Mouse (Mus musculus) olfactory bulb, adult 2 months (tissue): ENCODE data around the gene Dohh. TPM values are rescaled to one million over a fixed set of nuclear protein-coding genes. Genes with fewer than 3 reads are reported as not detected.

Experiments
- H3K27ac ChIP-seq: fragments of 200-500 bp; 2 replicates; pipeline ENCODE4 v1.5.1; 2012; ENCODE audit warnings: low read depth, low read length; ENCODE audit not compliant: insufficient read depth
- H3K4me1 ChIP-seq: fragments of 200-500 bp; 2 replicates; pipeline ENCODE4 v1.6.1; 2012; ENCODE audit warnings: low read length; ENCODE audit not compliant: control insufficient read depth, insufficient read depth
- H3K4me3 ChIP-seq: fragments of 200-500 bp; 2 replicates; pipeline ENCODE4 v1.5.1; 2012; ENCODE audit warnings: mild to moderate bottlenecking, low read depth, low read length, moderate library complexity; ENCODE audit not compliant: insufficient read depth
- CTCF ChIP-seq: fragments of 200-500 bp; IDR thresholded peaks from 2 replicates; pipeline ENCODE4 v1.5.1; 2012; ENCODE audit warnings: low read depth, mild to moderate bottlenecking, low read length, moderate library complexity; ENCODE audit not compliant: insufficient read depth
- POLR2A ChIP-seq: fragments of 200-500 bp; IDR thresholded peaks from 2 replicates; pipeline ENCODE4 v1.6.1; 2012; ENCODE audit warnings: mild to moderate bottlenecking, low read depth, low read length, moderate library complexity; ENCODE audit not compliant: insufficient read depth
- WGBS: fragments of 180-500 bp; shearing (Covaris S2); methylation state at CpG from one replicate; pipeline ENCODE4 v1.1.7; 2018; 5-methylcytosine and 5-hydroxymethylcytosine counted together
- polyA plus RNA-seq: library from polyadenylated mRNA; stranded (reverse); fragments of >200 nt; gene quantifications from 2 replicates; pipeline ENCODE4 v1.2.4, GENCODE M21; 2012; ENCODE audit warnings: low replicate concordance; ENCODE audit not compliant: missing spikeins, insufficient read depth, insufficient read length

Dohh gene
- polyA plus RNA-seq: not detected in 2 replicates

- 4% methylated on average over 52 of the region's 54 CpGs for whole genome bisulfite sequencing
- H3K27ac ChIP-seq: no peak within 1 kb of the TSS
- TF ChIP-seq CTCF: no peak
- peak; percentile 57; the same call in 1 of the 2 replicates for TF ChIP-seq POLR2A
- H3K4me3 ChIP-seq: peak within 1 kb of the TSS; percentile 63
- peaks cover 16% of the 10 kb centered on the region for H3K4me1 ChIP-seq
Measured at GRCm38 (mm10) chr10:81383802-81384604, at the start of gene Dohh, which contains the start of gene Gm48551. Dohh (plus strand) TSS chr10:81384428. Gm48551 (plus strand) TSS chr10:81384466.

DNA sequence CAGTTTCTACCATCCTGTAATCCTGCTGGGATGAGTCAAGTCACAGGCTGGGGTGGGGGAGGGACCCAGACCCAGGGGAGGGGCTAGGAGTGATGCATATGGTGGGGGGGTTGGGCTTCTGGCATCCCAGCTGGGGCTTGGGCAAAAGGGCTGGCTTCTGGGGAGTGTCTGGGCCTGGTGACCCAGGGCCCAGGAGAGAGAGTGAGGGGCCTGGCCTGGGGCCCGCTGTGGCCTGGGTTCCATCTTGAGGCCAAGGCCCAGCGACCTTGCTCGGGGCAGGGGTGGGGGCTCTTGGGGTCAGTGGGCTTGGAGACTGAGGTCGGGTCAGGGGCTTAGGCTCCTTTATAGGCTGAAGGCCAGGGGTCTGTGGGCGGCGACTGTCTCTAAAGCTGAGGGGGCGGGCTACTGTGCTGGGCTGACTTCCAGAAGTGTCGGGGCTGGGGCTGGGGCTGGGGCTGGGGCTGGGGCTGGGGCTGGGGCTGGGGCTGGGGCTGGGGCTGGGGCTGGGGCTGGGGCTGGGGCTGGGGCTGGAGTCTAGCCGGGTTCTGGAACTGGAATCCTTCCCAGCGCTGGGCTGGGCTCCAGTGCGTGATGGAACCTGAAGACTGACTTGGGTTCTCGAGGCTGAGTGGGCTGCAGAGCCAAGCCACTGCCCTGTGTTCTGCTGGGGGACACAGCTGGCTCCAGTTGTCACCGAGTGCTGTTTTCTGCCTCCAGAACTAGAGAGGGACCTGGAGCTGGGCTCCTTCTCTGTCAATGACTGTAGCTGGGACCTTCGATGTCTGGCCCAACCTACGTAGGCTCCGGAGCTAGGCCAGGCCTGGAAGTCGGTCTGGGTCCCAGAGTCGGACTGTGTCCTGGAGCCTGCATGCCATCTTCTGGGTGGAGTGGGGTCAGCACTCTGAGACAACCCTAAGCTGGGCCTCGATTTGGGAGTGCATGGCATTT is 48.6 kb upstream of the Dohh start:
- Histone ChIP-seq H3K4me1 (peaks cover 9% of the 10 kb centered on the region; the same call in 1 of the 2 replicates), H3K27ac (no peak overlapping the region), H3K4me3 (no peak overlapping the region)
- 47% methylated on average over 19 of the region's 19 CpGs for WGBS
- TF ChIP-seq CTCF: no peak
- TF ChIP-seq POLR2A: no peak

GRCm38 (mm10) chr10:81336558-81336957 is 47.7 kb upstream of the Dohh start:
- no peak overlapping the region for H3K4me3 ChIP-seq
- WGBS: 97% methylated on average over 4 of the region's 4 CpGs
- H3K27ac ChIP-seq: no peak overlapping the region
- TF ChIP-seq POLR2A (no peak), CTCF (no peak)
- H3K4me1 ChIP-seq: peaks cover 9% of the 10 kb centered on the region; the same call in 1 of the 2 replicates

DNA sequence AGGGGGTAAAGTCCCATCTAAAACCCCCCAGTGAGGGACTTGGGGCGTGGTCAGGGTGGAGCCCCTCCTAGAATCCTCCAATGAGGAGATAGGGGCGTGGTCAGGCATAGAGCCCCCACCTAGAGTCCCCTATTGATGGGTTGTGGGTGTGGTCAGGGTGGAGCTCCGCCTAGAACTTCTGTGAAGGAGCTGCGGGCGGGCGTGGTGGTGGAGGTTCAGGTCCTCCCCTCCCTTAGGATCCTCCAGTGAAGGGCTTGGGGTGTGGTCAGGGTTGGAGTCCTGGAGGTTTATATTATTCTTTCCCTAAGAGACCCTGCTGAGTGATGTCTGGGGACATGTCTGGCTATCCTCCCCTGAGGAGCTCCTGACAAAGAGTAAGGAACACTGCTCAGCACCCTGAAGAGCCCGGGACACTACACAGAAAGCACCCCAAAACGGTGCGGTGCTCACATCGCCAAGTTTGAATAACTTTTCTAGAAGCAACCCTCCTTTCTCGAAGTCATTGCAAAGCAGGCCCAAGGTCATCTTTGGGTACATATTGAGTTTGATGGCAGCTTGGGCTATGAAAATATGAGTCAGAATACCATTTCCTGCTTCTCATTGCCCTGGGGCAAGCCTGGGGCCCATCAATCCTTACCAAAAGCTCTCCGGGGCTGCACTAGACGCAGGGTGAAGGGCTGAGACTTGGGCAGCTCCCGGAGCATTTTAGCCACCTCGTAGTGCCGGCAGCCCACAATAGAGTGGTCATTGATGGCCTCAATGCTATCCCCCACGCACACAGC is 43.5 kb upstream of the Dohh start:
- TF ChIP-seq POLR2A: no peak
- TF ChIP-seq CTCF: no peak
- Histone ChIP-seq H3K27ac (no peak overlapping the region), H3K4me3 (no peak overlapping the region), H3K4me1 (peaks cover 9% of the 10 kb centered on the region)
- WGBS: 49% methylated on average over 17 of the region's 17 CpGs

DNA sequence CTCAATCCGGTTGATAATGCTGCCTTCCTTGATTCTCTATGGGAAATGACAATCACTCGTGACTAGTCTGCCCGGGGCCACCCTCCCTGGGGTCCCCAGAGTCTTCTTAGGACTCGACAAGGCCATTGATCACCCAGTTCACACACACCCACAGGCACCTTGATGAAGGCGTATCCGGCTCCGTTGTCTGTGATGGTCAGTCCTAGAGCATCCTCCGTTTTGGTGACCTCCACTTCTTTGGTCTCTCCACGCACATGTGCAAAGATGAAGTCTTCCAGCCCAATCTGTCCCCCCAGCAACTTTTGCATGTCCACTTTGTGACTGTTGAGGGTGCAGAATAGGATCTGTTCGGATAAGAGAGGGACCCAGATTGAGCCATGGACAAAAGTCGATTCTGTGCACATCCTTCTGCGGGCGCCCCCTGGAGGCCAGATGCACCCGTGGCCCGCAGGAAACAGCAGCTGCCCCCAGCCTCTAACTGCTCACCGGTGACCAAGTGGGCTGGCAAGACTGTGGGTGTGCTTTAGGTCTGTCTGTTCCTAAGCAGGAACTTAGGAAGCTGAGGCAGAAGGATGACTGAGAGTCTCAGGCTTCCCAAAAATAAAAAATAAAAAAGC is 42.8 kb upstream of the Dohh start:
- Histone ChIP-seq H3K27ac (no peak overlapping the region), H3K4me1 (peaks cover 8% of the 10 kb centered on the region), H3K4me3 (no peak overlapping the region)
- TF ChIP-seq CTCF (peak; percentile 81), POLR2A (no peak)
- WGBS: 38% methylated on average over 16 of the region's 16 CpGs

DNA sequence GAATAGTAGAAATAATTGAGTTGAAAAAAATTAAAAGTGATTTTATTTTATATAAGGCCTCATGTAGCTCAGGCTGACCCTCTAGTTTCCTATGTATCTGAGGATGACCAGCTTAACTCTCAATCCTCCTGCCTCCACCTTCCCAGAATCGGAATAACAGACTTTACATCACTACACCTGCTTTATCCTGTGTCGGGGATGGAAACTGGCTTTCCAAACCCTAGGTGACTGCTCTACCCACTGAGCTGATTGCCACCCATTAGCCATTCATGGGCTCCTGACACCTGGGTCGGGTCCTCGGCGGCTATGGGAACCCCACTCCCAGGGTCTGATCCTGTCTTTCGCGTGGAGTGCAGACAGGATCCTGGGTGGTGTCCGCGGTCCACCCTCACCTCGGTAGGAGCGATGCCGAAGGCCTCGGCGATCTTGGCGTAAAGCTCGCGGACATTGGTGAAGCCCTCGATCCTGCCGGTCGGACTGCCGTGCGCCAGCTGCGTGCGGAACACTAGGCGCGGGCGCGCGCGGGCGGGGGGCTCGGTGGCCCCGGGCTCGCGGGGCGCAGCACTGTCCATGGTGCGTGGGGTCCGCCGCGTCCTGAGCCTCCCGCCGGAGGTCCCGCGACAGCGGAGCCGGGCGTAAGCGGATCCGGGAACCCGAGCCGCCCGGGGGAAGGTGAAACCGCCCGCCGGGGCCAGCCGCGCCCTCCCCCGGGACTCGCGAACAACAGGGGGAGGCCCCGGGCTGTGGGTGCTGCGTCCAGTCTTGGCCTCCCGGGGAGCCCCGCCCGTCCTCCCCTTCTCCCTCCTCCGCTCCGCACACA is 41.3 kb upstream of the Dohh start, which contains the start of gene Gipc3:
TSS of gene Gipc3 (minus strand) at position 581 of the 820 bp plus-strand sequence.
- TF ChIP-seq CTCF (no peak), POLR2A (no peak)
- Histone ChIP-seq H3K4me1 (peaks cover 18% of the 10 kb centered on the region), H3K4me3 (peak within 1 kb of the TSS; percentile 29), H3K27ac (no peak within 1 kb of the TSS)
- 6% methylated on average over 67 of the region's 67 CpGs for WGBS

DNA sequence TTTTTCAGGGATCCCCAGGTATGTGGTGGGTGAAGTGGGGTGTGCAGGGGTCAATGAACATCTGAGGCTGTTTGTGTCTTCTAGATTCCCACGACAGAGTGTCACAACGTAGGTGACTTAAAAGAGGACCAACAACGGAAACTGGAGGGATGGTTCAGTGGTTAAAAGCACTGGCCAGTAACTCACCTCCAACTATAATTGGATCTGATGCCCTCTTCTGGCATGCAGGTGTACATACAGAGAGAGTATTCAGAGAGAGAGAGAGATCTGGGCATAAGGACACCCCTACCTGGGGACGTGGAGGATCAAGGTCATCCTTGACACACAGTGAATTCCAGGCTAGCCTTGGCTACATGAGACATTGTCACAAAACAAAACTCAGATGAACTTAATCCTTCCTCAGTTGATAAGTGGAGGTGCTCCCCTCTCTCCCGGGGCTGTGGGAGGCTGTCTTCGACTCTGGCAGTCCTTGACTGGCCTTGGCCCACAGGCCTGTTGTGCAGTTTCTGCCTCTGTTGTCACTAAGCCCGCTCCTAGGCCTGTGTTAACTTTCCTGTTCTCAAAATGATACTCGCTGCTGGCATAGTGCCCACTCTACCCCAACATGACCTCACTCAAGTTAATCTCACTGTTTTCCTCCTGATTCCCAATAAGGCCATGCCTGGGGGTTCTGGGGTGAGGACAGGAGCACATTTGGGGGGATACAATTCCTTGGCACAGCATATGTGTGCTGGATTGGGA is 39.6 kb upstream of the Dohh start:
- H3K4me1 ChIP-seq: peaks cover 23% of the 10 kb centered on the region
- TF ChIP-seq CTCF (no peak), POLR2A (no peak)
- no peak overlapping the region for H3K4me3 ChIP-seq
- 51% methylated on average over 8 of the region's 8 CpGs for WGBS
- no peak overlapping the region for H3K27ac ChIP-seq
